Mouse (Mus musculus): Measurements from ENCODE around the gene Olfr768. TPM values are rescaled to one million over a fixed set of nuclear protein-coding genes. Genes with fewer than 3 reads are reported as not detected.
"Not testable (repeated sequence)": the region's sequence is repeated elsewhere in the genome, so short reads cannot be mapped to it uniquely, and the experiment has no call there.

Gene Olfr768
- not detected for total RNA-seq (2021)
- long read RNA-seq, experiment 1 = 0 reads
- long read RNA-seq, experiment 2 = 0 reads

GRCm38 (mm10) chr10:129099275-129099674 is at the start of gene Olfr768:
Olfr768 (minus strand) TSS chr10:129099375.
- DNase-seq (ENCODE audit: low spot score in 2 of 2) = no peak
- Histone ChIP-seq H3K27ac (no peak within 1 kb of the TSS), H3K4me3 (no peak within 1 kb of the TSS)
- no peak for TF ChIP-seq CTCF (conservative IDR thresholded peaks at IDR 0.05)

- DNase-seq (ENCODE audit: low spot score in 2 of 2) = no peak
- no peak for TF ChIP-seq CTCF (conservative IDR thresholded peaks at IDR 0.05)
- no peak within 1 kb of the TSS for H3K27ac ChIP-seq
- no peak within 1 kb of the TSS for H3K4me3 ChIP-seq
Observed at GRCm38 (mm10) chr10:129138898-129139297, 39.7 kb upstream of the Olfr768 start, which contains the start of gene Olfr770. Olfr770 (minus strand) TSS chr10:129138998.

- no peak for DNase-seq (ENCODE audit: low spot score in 2 of 2)
- H3K27ac ChIP-seq = no peak within 1 kb of the TSS
- H3K4me3 ChIP-seq = no peak within 1 kb of the TSS
- no peak for TF ChIP-seq CTCF (conservative IDR thresholded peaks at IDR 0.05)
Observed at GRCm38 (mm10) chr10:129117761-129118160, 18.6 kb upstream of the Olfr768 start, which contains the start of gene Olfr769. Olfr769 (minus strand) TSS chr10:129117861.

GRCm38 (mm10) chr10:129115146-129115545 is 16.0 kb upstream of the Olfr768 start:
- Histone ChIP-seq H3K4me3 (no peak overlapping the region), H3K27ac (no peak overlapping the region)
- no peak for TF ChIP-seq CTCF (conservative IDR thresholded peaks at IDR 0.05)
- no peak for DNase-seq (ENCODE audit: low spot score in 2 of 2)

- H3K27ac ChIP-seq = no peak overlapping the region
- DNase-seq (ENCODE audit: low spot score in 2 of 2) = no peak
- H3K4me3 ChIP-seq = no peak overlapping the region
- no peak for TF ChIP-seq CTCF (conservative IDR thresholded peaks at IDR 0.05)
Observed at GRCm38 (mm10) chr10:129101231-129101630, 2.1 kb upstream of the Olfr768 start.

GRCm38 (mm10) chr10:129082810-129083209 is 16.4 kb downstream of the Olfr768 start, which contains the start of gene Olfr767:
Olfr767 (minus strand) TSS chr10:129082910.
- H3K4me3 ChIP-seq; DNase-seq (ENCODE audit: low spot score in 2 of 2); H3K27ac ChIP-seq: not testable (repeated sequence)

- Histone ChIP-seq H3K4me3 (no peak within 1 kb of the TSS), H3K27ac (no peak within 1 kb of the TSS)
- TF ChIP-seq CTCF (conservative IDR thresholded peaks at IDR 0.05) = no peak
- no peak for DNase-seq (ENCODE audit: low spot score in 2 of 2)
Observed at GRCm38 (mm10) chr10:129068877-129069276, 30.3 kb downstream of the Olfr768 start, which contains the start of gene Olfr766-ps1. Olfr766-ps1 (minus strand) TSS chr10:129068977.

- not testable (repeated sequence) for H3K27ac ChIP-seq; DNase-seq (ENCODE audit: low spot score in 2 of 2); H3K4me3 ChIP-seq
Observed at GRCm38 (mm10) chr10:129049898-129050297, 49.3 kb downstream of the Olfr768 start, which contains the start of gene Olfr765. Olfr765 (minus strand) TSS chr10:129049998.

Other genes with a start within 250 kb of the Olfr768 start
- gene Gdf11, start 207.7 kb downstream of the Olfr768 start, total RNA-seq (2021) = 10 to 100 TPM; 20.5 to 21.9 TPM
- gene Cd63, start 198.4 kb downstream of the Olfr768 start, total RNA-seq (2021) = 10 to 100 TPM; 71.0 to 81.9 TPM
- 1 to 10 TPM; 4.3 to 8.4 TPM for gene Rdh5, start 176.5 kb downstream of the Olfr768 start, total RNA-seq (2021)
- 100 to 1,000 TPM in 1 of 2 experiments, 10 to 100 TPM in 1; 88.5 to 102 TPM for gene Bloc1s1, start 175.3 kb downstream of the Olfr768 start, total RNA-seq (2021)
- gene Itga7, start 165.6 kb downstream of the Olfr768 start, total RNA-seq (2021) = 10 to 100 TPM; 39.5 to 42.9 TPM
- not detected for gene Mettl7b, start 138.4 kb downstream of the Olfr768 start, total RNA-seq (2021)
- not detected for gene Olfr9, start 109.9 kb downstream of the Olfr768 start, total RNA-seq (2021)
- not detected for gene Olfr763, start 88.6 kb downstream of the Olfr768 start, total RNA-seq (2021)
- not detected for gene Olfr764-ps1, start 59.5 kb downstream of the Olfr768 start, total RNA-seq (2021)
- not detected for gene Olfr765, start 49.4 kb downstream of the Olfr768 start, total RNA-seq (2021)
- not detected for gene Olfr766-ps1, start 30.4 kb downstream of the Olfr768 start, total RNA-seq (2021)
- not detected for gene Olfr767, start 16.5 kb downstream of the Olfr768 start, total RNA-seq (2021)
- not detected for gene Olfr769, start 18.5 kb upstream of the Olfr768 start, total RNA-seq (2021)
- gene Olfr770, start 39.6 kb upstream of the Olfr768 start, total RNA-seq (2021) = not detected
- gene Olfr771, start 65.4 kb upstream of the Olfr768 start, total RNA-seq (2021) = not detected
- not detected for gene Olfr772, start 78.5 kb upstream of the Olfr768 start, total RNA-seq (2021)
- not detected for gene Olfr773, start 88.0 kb upstream of the Olfr768 start, total RNA-seq (2021)
- gene Olfr774, start 136.8 kb upstream of the Olfr768 start, total RNA-seq (2021) = not detected
- gene Olfr775, start 149.0 kb upstream of the Olfr768 start, total RNA-seq (2021) = not detected
- gene Olfr776, start 159.8 kb upstream of the Olfr768 start, total RNA-seq (2021) = not detected
- gene Olfr777, start 172.1 kb upstream of the Olfr768 start, total RNA-seq (2021) = not detected
- gene Olfr780, start 218.7 kb upstream of the Olfr768 start, total RNA-seq (2021) = not detected
- not detected for gene Olfr781, start 229.5 kb upstream of the Olfr768 start, total RNA-seq (2021)
- not detected for gene Olfr782, start 249.5 kb upstream of the Olfr768 start, total RNA-seq (2021)